Mouse (Mus musculus): ENCODE data around the gene Btbd11. TPM values are rescaled to one million over a fixed set of nuclear protein-coding genes. Genes with fewer than 3 reads are reported as not detected.

Btbd11 gene
- polyA plus RNA-seq, 1 experiment from 2014 or later: 8.3 TPM

DNA sequence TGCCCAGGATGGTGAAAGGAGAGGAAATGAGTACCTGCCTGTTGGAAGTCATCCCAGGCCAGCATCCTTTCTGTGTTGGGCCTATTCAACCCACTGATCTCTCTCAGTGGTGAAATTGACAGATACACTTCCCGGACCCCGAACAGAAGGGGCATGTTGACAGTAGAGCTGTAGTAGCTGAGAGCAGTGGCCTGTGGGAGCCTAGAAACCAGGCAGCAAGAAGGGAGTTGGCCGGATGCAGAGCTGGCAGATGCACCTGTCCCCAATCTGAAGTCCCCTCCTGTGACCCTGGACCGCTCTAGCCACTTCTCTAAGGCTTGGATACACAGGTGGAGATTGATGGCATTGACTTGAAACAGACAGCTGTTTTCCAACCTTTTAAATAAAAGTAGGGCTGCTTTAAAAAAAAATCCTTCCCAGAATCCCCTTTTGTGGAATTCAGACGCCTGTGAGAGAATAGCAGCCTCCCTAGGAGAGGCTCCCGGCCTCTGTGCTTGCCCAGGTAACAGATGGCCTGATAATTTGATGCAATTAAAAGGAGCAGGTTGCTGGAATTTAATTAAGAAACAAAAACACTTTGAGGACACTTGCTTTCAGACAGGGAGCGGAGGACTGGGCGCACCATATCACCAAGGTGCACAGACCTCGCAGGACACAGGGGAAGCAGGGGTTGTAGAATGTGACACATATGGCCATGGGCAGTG, 89.2 kb downstream of the Btbd11 start:
- no peak for ATAC-seq (ENCODE audit: low FRiP score)
- H3K4me1 ChIP-seq (replicated peaks; ENCODE audit: control insufficient read depth, insufficient read depth, low read length): no peaks in the 10 kb centered on the region
- no peaks in the 10 kb centered on the region for H3K27me3 ChIP-seq (ENCODE audit: control insufficient read depth, insufficient read depth, low read length)
- H3K9me3 ChIP-seq (ENCODE audit: control insufficient read depth, low read length): no peaks in the 10 kb centered on the region
- H3K4me3 ChIP-seq (ENCODE audit: low read depth, low read length): no peak overlapping the region
- no peak overlapping the region for H3K27ac ChIP-seq (ENCODE audit: low read depth, low read length)
- H3K4me2 ChIP-seq (replicated peaks; ENCODE audit: low read depth, low read length): no peak overlapping the region
- no peaks in the 10 kb centered on the region for H3K36me3 ChIP-seq (ENCODE audit: control insufficient read depth, insufficient read depth, low read length)
- no peak for DNase-seq (ENCODE audit: low spot score)
- 87% methylated on average over 9 of the region's 9 CpGs for WGBS
- H3K9ac ChIP-seq (ENCODE audit: low read depth, low read length): no peak overlapping the region

DNA sequence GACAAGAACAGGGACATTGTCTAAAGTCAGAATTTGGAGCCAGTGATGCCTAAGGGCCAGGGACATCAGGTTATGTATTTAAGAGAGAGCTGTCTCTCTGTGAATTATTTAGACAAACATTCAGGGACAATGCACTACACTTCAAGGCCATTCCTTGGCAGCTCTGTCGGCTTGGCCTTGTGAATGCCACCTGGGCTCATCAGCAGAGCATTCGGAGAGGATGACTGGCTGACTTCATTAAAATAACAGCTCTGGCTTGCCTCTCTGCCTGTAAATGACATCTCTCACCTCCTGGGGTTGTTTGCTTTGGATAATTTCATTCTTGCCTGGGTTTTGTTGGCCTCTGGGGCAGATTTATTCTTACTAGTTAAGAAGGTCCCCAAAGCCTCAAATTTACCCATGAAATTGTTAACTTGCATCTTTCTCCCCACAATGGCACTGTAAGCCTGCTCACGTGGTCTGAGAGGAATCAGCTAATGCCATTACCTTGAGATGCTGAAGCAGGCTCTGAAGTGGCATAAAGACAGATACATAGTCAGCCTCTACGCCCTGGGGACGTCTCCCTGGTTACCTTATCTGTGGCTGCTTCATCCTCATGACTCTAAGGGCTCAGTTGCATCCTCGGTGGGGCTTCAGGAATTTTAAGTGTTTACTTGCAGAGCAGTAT, 93.5 kb downstream of the Btbd11 start:
- no peak overlapping the region for H3K27ac ChIP-seq (ENCODE audit: low read depth, low read length)
- no peaks in the 10 kb centered on the region for H3K9me3 ChIP-seq (ENCODE audit: control insufficient read depth, low read length)
- H3K9ac ChIP-seq (ENCODE audit: low read depth, low read length): no peak overlapping the region
- DNase-seq (ENCODE audit: low spot score): no peak
- no peak for ATAC-seq (ENCODE audit: low FRiP score)
- H3K4me1 ChIP-seq (replicated peaks; ENCODE audit: control insufficient read depth, insufficient read depth, low read length): peaks cover 7% of the 10 kb centered on the region; the same call in 1 of the 2 replicates
- H3K36me3 ChIP-seq (ENCODE audit: control insufficient read depth, insufficient read depth, low read length): no peaks in the 10 kb centered on the region
- H3K4me3 ChIP-seq (ENCODE audit: low read depth, low read length): no peak overlapping the region
- WGBS: 45% methylated on average over 6 of the region's 6 CpGs
- no peaks in the 10 kb centered on the region for H3K27me3 ChIP-seq (ENCODE audit: control insufficient read depth, insufficient read depth, low read length)
- no peak overlapping the region for H3K4me2 ChIP-seq (replicated peaks; ENCODE audit: low read depth, low read length)

DNA sequence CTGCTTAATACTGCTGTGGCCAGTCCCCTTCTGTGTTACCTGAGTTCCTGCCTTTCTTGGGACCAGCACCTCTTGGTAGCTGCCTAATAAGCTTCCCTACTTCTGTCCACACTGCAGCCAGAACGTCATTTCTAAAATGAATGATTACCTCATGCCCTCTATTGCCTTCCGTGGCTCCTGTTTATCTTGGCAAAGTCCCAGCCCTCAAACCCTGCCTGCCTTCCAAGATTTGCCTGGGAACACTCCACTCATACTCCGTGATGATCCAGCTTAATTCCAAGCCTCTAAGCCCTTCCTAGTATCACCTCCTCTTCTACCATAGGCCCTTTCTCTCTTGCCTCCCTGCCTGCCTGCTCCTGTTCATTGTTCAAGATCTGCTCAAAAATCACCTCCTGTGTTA, 94.5 kb downstream of the Btbd11 start:
- Histone ChIP-seq H3K9ac (ENCODE audit: low read depth, low read length) (no peak overlapping the region), H3K27me3 (ENCODE audit: control insufficient read depth, insufficient read depth, low read length) (no peaks in the 10 kb centered on the region), H3K4me1 (replicated peaks; ENCODE audit: control insufficient read depth, insufficient read depth, low read length) (peaks cover 7% of the 10 kb centered on the region; the same call in 1 of the 2 replicates), H3K36me3 (ENCODE audit: control insufficient read depth, insufficient read depth, low read length) (no peaks in the 10 kb centered on the region), H3K4me2 (replicated peaks; ENCODE audit: low read depth, low read length) (no peak overlapping the region), H3K9me3 (ENCODE audit: control insufficient read depth, low read length) (no peaks in the 10 kb centered on the region), H3K4me3 (ENCODE audit: low read depth, low read length) (no peak overlapping the region), H3K27ac (ENCODE audit: low read depth, low read length) (no peak overlapping the region)
- no peak for ATAC-seq (ENCODE audit: low FRiP score)
- no peak for DNase-seq (ENCODE audit: low spot score)
- 63% methylated on average over 3 of the region's 3 CpGs for WGBS

DNA sequence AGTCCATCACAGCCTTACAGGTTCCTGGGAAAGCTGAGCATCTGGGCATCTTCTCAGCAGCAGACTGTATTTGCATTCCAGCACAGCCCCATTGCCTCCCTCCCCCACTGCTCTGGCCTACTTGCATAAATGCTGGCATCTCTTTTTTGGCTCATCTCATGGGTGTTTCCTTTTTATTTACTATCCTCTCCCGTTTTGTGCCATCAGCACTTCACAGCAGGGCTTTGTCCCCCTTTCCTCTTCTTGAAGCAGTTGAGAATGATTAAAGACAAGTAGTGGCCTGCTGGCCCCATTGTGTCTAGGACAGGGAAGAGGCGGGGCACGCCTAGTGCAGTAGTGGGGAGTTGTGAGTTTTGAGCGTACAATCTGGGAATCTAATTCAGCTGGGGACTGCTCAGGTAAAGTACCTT, 95.5 kb downstream of the Btbd11 start:
- Histone ChIP-seq H3K9me3 (ENCODE audit: control insufficient read depth, low read length) (no peaks in the 10 kb centered on the region), H3K27ac (ENCODE audit: low read depth, low read length) (no peak overlapping the region), H3K4me3 (ENCODE audit: low read depth, low read length) (no peak overlapping the region), H3K27me3 (ENCODE audit: control insufficient read depth, insufficient read depth, low read length) (no peaks in the 10 kb centered on the region), H3K9ac (ENCODE audit: low read depth, low read length) (no peak overlapping the region), H3K36me3 (ENCODE audit: control insufficient read depth, insufficient read depth, low read length) (no peaks in the 10 kb centered on the region), H3K4me1 (replicated peaks; ENCODE audit: control insufficient read depth, insufficient read depth, low read length) (peaks cover 7% of the 10 kb centered on the region; the same call in 1 of the 2 replicates), H3K4me2 (replicated peaks; ENCODE audit: low read depth, low read length) (no peak overlapping the region)
- ATAC-seq (ENCODE audit: low FRiP score): no peak
- 3% methylated on average over 4 of the region's 4 CpGs for WGBS
- no peak for DNase-seq (ENCODE audit: low spot score)

DNA sequence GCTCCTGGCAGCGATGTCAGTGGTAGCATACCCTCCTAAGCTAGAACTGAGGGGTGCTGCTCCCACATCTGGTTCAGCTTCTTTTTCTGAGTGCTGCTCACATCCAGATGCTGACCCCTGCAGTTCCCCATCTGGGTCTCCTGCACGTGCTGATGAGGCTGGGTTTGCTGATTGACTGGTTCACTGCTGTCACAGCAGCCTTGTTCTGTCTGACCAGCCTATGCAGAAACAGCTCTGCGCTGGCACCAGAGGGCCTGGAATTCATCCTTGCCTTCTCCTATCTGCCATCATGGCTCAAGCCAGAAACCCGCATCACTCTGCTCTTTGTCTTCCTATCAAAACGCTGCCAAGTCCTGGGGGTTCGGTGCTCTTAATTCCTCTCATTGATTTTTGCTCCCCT, 95.9 kb downstream of the Btbd11 start:
- ATAC-seq (ENCODE audit: low FRiP score) (no peak), DNase-seq (ENCODE audit: low spot score) (no peak)
- Histone ChIP-seq H3K4me2 (replicated peaks; ENCODE audit: low read depth, low read length) (no peak overlapping the region), H3K9ac (ENCODE audit: low read depth, low read length) (no peak overlapping the region), H3K36me3 (ENCODE audit: control insufficient read depth, insufficient read depth, low read length) (no peaks in the 10 kb centered on the region), H3K9me3 (ENCODE audit: control insufficient read depth, low read length) (no peaks in the 10 kb centered on the region), H3K4me1 (replicated peaks; ENCODE audit: control insufficient read depth, insufficient read depth, low read length) (peaks cover 7% of the 10 kb centered on the region; the same call in 1 of the 2 replicates), H3K27me3 (ENCODE audit: control insufficient read depth, insufficient read depth, low read length) (no peaks in the 10 kb centered on the region), H3K27ac (ENCODE audit: low read depth, low read length) (no peak overlapping the region), H3K4me3 (ENCODE audit: low read depth, low read length) (no peak overlapping the region)
- 24% methylated on average over 6 of the region's 6 CpGs for WGBS

DNA sequence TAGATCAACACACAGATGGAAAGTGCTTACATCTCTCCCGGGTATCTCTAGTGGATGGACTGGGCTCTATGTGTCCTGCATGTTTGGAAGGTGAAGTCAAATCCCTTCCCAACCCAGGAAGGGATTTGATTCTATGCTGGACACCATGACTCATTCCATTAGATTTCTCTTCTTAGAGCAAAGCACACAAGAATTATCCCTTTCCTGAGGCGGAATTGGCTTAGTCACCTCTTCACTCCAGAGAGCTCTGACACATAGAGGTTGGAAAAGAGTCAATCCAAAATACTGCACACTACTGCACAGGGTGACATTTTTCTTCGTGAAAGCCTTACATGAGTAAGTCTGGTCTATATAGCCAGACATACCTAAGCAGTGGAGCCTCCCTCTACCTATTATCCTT, 99.8 kb downstream of the Btbd11 start:
- H3K27me3 ChIP-seq (ENCODE audit: control insufficient read depth, insufficient read depth, low read length): no peaks in the 10 kb centered on the region
- no peak overlapping the region for H3K4me3 ChIP-seq (ENCODE audit: low read depth, low read length)
- H3K27ac ChIP-seq (ENCODE audit: low read depth, low read length): no peak overlapping the region
- DNase-seq (ENCODE audit: low spot score): no peak
- no peak overlapping the region for H3K9ac ChIP-seq (ENCODE audit: low read depth, low read length)
- WGBS: 95% methylated on average over 3 of the region's 3 CpGs
- ATAC-seq (ENCODE audit: low FRiP score): no peak
- H3K36me3 ChIP-seq (ENCODE audit: control insufficient read depth, insufficient read depth, low read length): no peaks in the 10 kb centered on the region
- H3K4me2 ChIP-seq (replicated peaks; ENCODE audit: low read depth, low read length): no peak overlapping the region
- H3K4me1 ChIP-seq (replicated peaks; ENCODE audit: control insufficient read depth, insufficient read depth, low read length): peaks cover 7% of the 10 kb centered on the region; the same call in 1 of the 2 replicates
- no peaks in the 10 kb centered on the region for H3K9me3 ChIP-seq (ENCODE audit: control insufficient read depth, low read length)

DNA sequence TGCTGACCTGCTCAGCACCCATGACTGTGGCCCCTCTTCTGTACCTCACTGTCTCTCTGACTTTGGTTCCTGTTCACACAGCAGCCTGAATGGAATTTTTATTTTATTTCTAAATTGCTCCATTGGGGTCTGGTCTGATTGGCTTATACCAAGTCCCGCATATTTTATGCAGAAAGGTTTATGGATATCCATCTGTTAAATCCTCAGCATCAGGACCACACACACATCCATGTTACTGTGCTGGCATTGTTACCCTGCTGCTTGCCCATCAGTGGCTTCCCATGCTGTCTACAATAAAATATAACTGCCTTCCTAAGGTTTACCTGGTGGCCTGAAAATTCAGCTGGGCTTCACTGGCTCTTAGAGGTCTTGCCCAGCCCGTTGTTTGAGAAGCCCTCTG, 106.0 kb downstream of the Btbd11 start:
- DNase-seq (ENCODE audit: low spot score) (no peak), ATAC-seq (ENCODE audit: low FRiP score) (no peak)
- no peak overlapping the region for H3K4me2 ChIP-seq (replicated peaks; ENCODE audit: low read depth, low read length)
- no peaks in the 10 kb centered on the region for H3K4me1 ChIP-seq (replicated peaks; ENCODE audit: control insufficient read depth, insufficient read depth, low read length)
- H3K27ac ChIP-seq (ENCODE audit: low read depth, low read length): no peak overlapping the region
- no peak overlapping the region for H3K4me3 ChIP-seq (ENCODE audit: low read depth, low read length)
- no peak overlapping the region for H3K9ac ChIP-seq (ENCODE audit: low read depth, low read length)
- no peaks in the 10 kb centered on the region for H3K36me3 ChIP-seq (ENCODE audit: control insufficient read depth, insufficient read depth, low read length)
- H3K9me3 ChIP-seq (ENCODE audit: control insufficient read depth, low read length): no peaks in the 10 kb centered on the region
- WGBS: 98% methylated on average over 2 of the region's 2 CpGs
- no peaks in the 10 kb centered on the region for H3K27me3 ChIP-seq (ENCODE audit: control insufficient read depth, insufficient read depth, low read length)

DNA sequence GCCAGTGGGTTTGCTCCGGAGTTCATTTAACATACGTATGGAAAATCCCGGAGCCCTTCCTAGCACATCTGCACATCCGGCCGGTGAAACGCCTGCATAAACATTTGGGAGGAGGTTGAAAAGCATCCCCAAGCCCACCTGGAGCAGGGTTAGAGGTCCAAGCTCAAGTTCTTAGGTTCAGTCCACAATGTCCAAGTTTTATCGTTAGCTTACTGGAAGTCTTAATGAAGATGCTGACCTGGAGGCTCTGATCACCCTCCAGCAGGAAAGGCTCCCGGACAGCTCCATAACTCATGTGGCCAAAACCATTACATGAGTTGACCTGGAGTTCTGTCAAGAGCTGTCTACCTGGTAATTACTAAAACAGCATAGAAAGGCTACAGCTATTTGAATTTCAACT, 109.7 kb downstream of the Btbd11 start:
- no peak overlapping the region for H3K4me3 ChIP-seq (ENCODE audit: low read depth, low read length)
- ATAC-seq (ENCODE audit: low FRiP score) (no peak), DNase-seq (ENCODE audit: low spot score) (no peak)
- peaks cover 3% of the 10 kb centered on the region; the same call in 1 of the 2 replicates for H3K4me1 ChIP-seq (replicated peaks; ENCODE audit: control insufficient read depth, insufficient read depth, low read length)
- WGBS: 86% methylated on average over 8 of the region's 8 CpGs
- no peak overlapping the region for H3K27ac ChIP-seq (ENCODE audit: low read depth, low read length)
- H3K9ac ChIP-seq (ENCODE audit: low read depth, low read length): no peak overlapping the region
- H3K27me3 ChIP-seq (ENCODE audit: control insufficient read depth, insufficient read depth, low read length): no peaks in the 10 kb centered on the region
- no peak overlapping the region for H3K4me2 ChIP-seq (replicated peaks; ENCODE audit: low read depth, low read length)
- H3K36me3 ChIP-seq (ENCODE audit: control insufficient read depth, insufficient read depth, low read length): no peaks in the 10 kb centered on the region
- H3K9me3 ChIP-seq (ENCODE audit: control insufficient read depth, low read length): no peaks in the 10 kb centered on the region

DNA sequence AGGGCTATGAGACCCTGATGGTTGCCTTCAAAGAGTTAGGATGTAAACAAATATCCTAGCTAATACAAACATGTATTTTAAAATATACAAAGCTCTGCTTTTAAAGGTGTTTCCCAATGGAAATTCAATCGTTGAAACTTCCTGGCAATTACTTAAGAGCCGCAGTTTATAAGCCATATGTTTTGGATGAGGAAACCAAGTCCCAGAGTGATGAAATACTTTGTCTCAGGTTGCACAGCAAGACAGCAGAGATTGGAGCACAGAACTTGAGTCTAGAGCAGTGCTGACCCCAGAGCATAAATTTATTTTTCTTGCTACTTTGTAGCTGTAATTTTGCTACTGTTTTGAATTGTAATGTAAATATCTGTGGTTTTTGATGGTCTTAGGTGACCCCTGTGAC, 110.4 kb downstream of the Btbd11 start:
- no peaks in the 10 kb centered on the region for H3K9me3 ChIP-seq (ENCODE audit: control insufficient read depth, low read length)
- DNase-seq (ENCODE audit: low spot score): no peak
- WGBS: 69% methylated on average over 2 of the region's 2 CpGs
- H3K27me3 ChIP-seq (ENCODE audit: control insufficient read depth, insufficient read depth, low read length): no peaks in the 10 kb centered on the region
- ATAC-seq (ENCODE audit: low FRiP score): no peak
- H3K27ac ChIP-seq (ENCODE audit: low read depth, low read length): no peak overlapping the region
- H3K36me3 ChIP-seq (ENCODE audit: control insufficient read depth, insufficient read depth, low read length): no peaks in the 10 kb centered on the region
- no peak overlapping the region for H3K9ac ChIP-seq (ENCODE audit: low read depth, low read length)
- H3K4me1 ChIP-seq (replicated peaks; ENCODE audit: control insufficient read depth, insufficient read depth, low read length): peaks cover 3% of the 10 kb centered on the region; the same call in 1 of the 2 replicates
- H3K4me3 ChIP-seq (ENCODE audit: low read depth, low read length): no peak overlapping the region
- H3K4me2 ChIP-seq (replicated peaks; ENCODE audit: low read depth, low read length): no peak overlapping the region

All from hindbrain, embryonic 11.5 days (tissue).